Mouse (Mus musculus) fat pad, adult 2 months (tissue): ENCODE results near the gene Nol12.
A peak's percentile ranks its signal among the peaks of the same experiment; 100 is the strongest.

ENCODE experiments used
- DNase-seq: peaks from one replicate; pipeline ENCODE4 v3.0.0-alpha.2; 2011; ENCODE audit warnings: low read depth, low spot score; ENCODE audit errors: extremely low read depth

Gene Nol12

GRCm38 (mm10) chr15:78916052-78916826 lies 18.5 kb upstream of the Nol12 start:
- DNase-seq = no peak

- DNase-seq = no peak
Measured at GRCm38 (mm10) chr15:78918126-78918525, 16.6 kb upstream of the Nol12 start.

GRCm38 (mm10) chr15:78919914-78920313 lies 14.8 kb upstream of the Nol12 start:
- DNase-seq = no peak

GRCm38 (mm10) chr15:78922700-78923099 lies 12.0 kb upstream of the Nol12 start:
- no peak for DNase-seq

GRCm38 (mm10) chr15:78923585-78923984 lies 11.1 kb upstream of the Nol12 start:
- DNase-seq = no peak

GRCm38 (mm10) chr15:78925129-78925528 lies 9.6 kb upstream of the Nol12 start:
- DNase-seq = no peak

GRCm38 (mm10) chr15:78926021-78926919 lies 8.5 kb upstream of the Nol12 start, which contains the start of gene Lgals1:
Gene Lgals1 (plus strand): TSS chr15:78926725.
- DNase-seq = no peak

GRCm38 (mm10) chr15:78927021-78927787 lies 7.5 kb upstream of the Nol12 start:
- no peak for DNase-seq

- DNase-seq = no peak
Measured at GRCm38 (mm10) chr15:78927788-78928457, 6.8 kb upstream of the Nol12 start.

- DNase-seq = no peak
Measured at GRCm38 (mm10) chr15:78928539-78928938, 6.2 kb upstream of the Nol12 start.

GRCm38 (mm10) chr15:78930192-78930706 lies 4.5 kb upstream of the Nol12 start:
- no peak for DNase-seq

- no peak for DNase-seq
Measured at GRCm38 (mm10) chr15:78930801-78931426, 3.8 kb upstream of the Nol12 start.

- DNase-seq = no peak
Measured at GRCm38 (mm10) chr15:78931577-78931976, 3.2 kb upstream of the Nol12 start.

- DNase-seq = no peak
Measured at GRCm38 (mm10) chr15:78936403-78936802, 1.7 kb downstream of the Nol12 start.

GRCm38 (mm10) chr15:78937311-78937710 lies 2.6 kb downstream of the Nol12 start:
- DNase-seq = no peak

- DNase-seq = no peak
Measured at GRCm38 (mm10) chr15:78937963-78938362, 3.2 kb downstream of the Nol12 start.

GRCm38 (mm10) chr15:78940325-78940724 lies 5.6 kb downstream of the Nol12 start:
- DNase-seq = no peak

GRCm38 (mm10) chr15:78942663-78943062 lies 7.9 kb downstream of the Nol12 start:
- DNase-seq = no peak

GRCm38 (mm10) chr15:78946232-78946631 lies 11.5 kb downstream of the Nol12 start:
- DNase-seq = no peak

- DNase-seq = peak; percentile 55
Measured at GRCm38 (mm10) chr15:78947657-78948056, 12.9 kb downstream of the Nol12 start, which contains the start of gene Triobp. Gene Triobp (plus strand): TSS chr15:78947724.
